Mouse (Mus musculus): Measurements from ENCODE around the gene Atn1. TPM values are rescaled to one million over a fixed set of nuclear protein-coding genes. Genes with fewer than 3 reads are reported as not detected.
A peak's percentile ranks its signal among the peaks of the same experiment; 100 is the strongest.

The Atn1 gene
- polyA plus RNA-seq, 1 experiment from 2014 or later, result 21.0 TPM

DNA sequence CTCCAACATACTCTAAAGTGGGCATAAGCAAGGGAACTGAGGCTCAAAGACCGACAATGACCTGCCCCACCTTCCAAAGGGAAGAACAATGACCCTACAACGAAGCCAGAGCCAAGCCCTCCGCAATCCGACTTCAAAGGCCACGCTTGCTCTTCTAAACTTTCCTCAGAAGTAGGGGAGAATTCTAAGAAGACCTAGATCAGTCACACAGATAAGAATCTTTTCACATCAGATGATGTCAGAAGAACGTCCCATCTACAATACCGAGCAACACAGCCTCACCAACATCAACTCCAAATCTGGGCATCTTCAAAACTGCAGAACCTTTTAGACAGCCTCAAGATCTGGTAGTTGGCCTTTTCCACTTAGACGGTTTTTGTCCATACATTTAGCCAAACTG is 5.9 kb downstream of the Atn1 start:
- H3K4me1 ChIP-seq, result peaks cover 34% of the 10 kb centered on the region
- H3K36me3 ChIP-seq, result peaks cover 39% of the 10 kb centered on the region
- no peaks in the 10 kb centered on the region for H3K27me3 ChIP-seq
- no peak overlapping the region for H3K9ac ChIP-seq
- no peaks in the 10 kb centered on the region for H3K9me3 ChIP-seq (replicated peaks)
- WGBS, result 83% methylated on average over 8 of the region's 8 CpGs
- no peak overlapping the region for H3K4me3 ChIP-seq (replicated peaks)
- no peak overlapping the region for H3K27ac ChIP-seq (replicated peaks)
- ATAC-seq (ENCODE audit: insufficient number of reproducible peaks, low FRiP score, low TSS enrichment, low read depth), result no peak
- H3K4me2 ChIP-seq (replicated peaks), result no peak overlapping the region

DNA sequence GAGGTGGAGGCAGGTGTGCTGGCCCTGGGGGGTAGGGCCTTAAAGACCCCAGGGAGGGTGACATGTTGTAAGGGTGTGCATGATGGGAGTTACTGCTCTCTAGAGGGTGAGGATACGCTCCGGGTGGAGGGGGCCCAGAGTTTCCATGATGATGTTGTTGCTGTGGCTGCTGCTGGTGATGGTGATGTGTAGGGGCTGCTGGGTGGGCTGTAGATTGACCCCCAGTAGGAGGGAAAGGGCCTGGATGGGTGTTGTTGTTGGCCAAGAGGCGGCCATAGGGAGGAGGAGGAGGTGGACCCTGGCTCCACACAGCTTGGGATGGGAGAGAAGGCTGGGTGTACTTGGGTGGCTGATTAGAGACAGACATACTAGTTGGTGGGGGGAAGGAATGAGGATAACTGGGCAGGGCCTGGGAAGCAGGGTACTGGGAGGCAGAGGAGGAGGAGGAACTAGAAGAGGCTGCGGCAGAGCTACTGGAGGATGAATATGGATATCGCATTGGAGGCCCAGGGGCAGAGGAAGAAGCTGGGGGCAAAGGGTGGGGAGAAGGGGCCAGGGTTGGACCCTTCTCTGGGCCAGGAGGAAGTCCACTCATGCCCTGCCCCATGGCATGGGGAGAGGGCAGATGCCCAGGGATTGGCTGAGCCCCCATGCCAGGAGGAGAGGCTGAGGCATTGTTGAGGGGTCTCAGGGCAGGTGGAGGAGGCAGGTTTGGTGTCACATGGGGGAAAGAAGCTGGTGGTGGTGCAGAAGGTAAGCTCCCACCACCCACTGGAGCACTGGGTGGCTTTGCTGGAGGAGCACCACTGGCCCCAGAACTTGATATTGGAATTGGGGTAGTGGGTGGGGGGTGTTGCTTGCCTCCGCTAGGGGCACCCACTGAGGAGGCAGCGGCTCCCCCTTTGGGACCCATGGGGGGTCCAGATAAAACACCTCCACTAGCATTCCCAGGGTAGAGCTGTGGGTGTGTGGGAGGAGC is 9.4 kb downstream of the Atn1 start:
- peaks cover 29% of the 10 kb centered on the region for H3K4me1 ChIP-seq
- no peaks in the 10 kb centered on the region for H3K27me3 ChIP-seq
- 0 out of 2 replicates have a peak overlapping the region, but pooled peaks have one; percentile 56 for H3K9ac ChIP-seq
- H3K36me3 ChIP-seq, result peaks cover 64% of the 10 kb centered on the region
- no peaks in the 10 kb centered on the region for H3K9me3 ChIP-seq (replicated peaks)
- peak overlapping the region; percentile 96 for H3K4me2 ChIP-seq (replicated peaks)
- H3K4me3 ChIP-seq (replicated peaks), result peak overlapping the region; percentile 51
- peak overlapping the region; percentile 86; the same call in 1 of the 2 replicates for H3K27ac ChIP-seq (replicated peaks)
- 82% methylated on average over 7 of the region's 7 CpGs for WGBS
- ATAC-seq (ENCODE audit: insufficient number of reproducible peaks, low FRiP score, low TSS enrichment, low read depth), result peak; percentile 24

DNA sequence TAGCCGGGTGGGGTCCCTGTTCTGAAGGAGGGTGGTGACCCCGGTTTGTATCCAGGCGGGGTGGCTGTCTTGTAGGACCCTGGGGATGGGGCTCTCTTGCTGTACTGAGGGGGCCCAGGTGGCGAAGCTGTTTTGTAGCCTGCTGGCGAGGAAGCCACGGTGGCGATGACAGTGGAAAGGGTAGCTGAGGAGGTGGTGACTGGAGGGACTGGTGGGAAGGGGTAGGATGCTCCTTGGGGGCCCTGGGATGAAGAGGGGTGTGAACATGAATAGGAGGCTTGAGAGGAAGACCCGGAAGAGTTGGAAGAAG is 10.1 kb downstream of the Atn1 start:
- peak overlapping the region; percentile 51 for H3K4me3 ChIP-seq (replicated peaks)
- H3K36me3 ChIP-seq, result peaks cover 64% of the 10 kb centered on the region
- H3K27me3 ChIP-seq, result no peaks in the 10 kb centered on the region
- H3K4me2 ChIP-seq (replicated peaks), result peak overlapping the region; percentile 96
- H3K9me3 ChIP-seq (replicated peaks), result no peaks in the 10 kb centered on the region
- peak overlapping the region; percentile 86 for H3K27ac ChIP-seq (replicated peaks)
- 15% methylated on average over 8 of the region's 8 CpGs for WGBS
- H3K9ac ChIP-seq, result peak overlapping the region; percentile 56
- ATAC-seq (ENCODE audit: insufficient number of reproducible peaks, low FRiP score, low TSS enrichment, low read depth), result peak; percentile 3
- peaks cover 34% of the 10 kb centered on the region for H3K4me1 ChIP-seq

DNA sequence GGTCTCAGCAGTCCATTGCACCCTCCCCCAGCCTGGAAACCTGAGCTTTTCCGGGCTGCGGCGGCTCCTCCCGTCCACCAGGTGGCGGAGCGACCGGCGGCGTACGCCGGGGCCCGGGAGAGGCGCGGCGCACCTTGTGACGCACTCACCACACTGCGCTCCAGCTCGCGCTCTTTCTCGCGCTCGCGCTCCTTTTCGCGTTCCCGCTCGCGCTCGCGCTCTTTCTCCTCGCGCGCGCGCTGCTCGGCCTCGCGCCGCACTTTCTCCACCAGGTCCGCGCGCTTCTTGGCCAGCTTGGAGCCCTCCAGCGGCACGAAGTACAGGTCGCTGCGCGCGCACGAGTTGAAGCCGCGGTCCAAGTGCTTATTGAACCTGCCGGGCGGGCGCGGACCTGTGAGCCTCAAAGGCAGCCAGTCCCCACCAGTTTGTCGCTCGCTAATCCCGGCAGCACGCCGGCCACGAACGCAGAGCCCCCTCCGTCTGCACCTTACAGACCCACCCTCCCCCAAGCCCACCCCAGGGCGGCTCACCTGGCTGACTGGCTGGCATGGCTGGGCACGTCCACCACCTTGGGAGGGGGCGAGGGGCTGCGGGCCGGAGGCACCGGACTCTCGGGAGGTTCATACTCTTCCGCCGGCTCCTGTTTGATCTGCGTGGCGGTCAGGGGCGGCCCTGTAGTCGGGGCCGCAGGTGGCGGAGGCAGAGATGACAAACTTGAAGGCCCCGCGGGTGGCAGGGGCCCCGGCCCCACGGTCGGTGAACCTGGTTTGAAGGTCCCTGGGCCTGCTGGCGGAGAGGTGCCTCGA is 10.6 kb downstream of the Atn1 start:
- peak overlapping the region; percentile 56 for H3K9ac ChIP-seq
- ATAC-seq (ENCODE audit: insufficient number of reproducible peaks, low FRiP score, low TSS enrichment, low read depth), result peak; percentile 83
- no peaks in the 10 kb centered on the region for H3K27me3 ChIP-seq
- H3K27ac ChIP-seq (replicated peaks), result peak overlapping the region; percentile 86
- H3K4me1 ChIP-seq, result peaks cover 34% of the 10 kb centered on the region
- no peaks in the 10 kb centered on the region for H3K9me3 ChIP-seq (replicated peaks)
- H3K36me3 ChIP-seq, result peaks cover 64% of the 10 kb centered on the region
- peak overlapping the region; percentile 51 for H3K4me3 ChIP-seq (replicated peaks)
- peak overlapping the region; percentile 96 for H3K4me2 ChIP-seq (replicated peaks)
- under 1% methylated on average over 85 of the region's 85 CpGs for WGBS

DNA sequence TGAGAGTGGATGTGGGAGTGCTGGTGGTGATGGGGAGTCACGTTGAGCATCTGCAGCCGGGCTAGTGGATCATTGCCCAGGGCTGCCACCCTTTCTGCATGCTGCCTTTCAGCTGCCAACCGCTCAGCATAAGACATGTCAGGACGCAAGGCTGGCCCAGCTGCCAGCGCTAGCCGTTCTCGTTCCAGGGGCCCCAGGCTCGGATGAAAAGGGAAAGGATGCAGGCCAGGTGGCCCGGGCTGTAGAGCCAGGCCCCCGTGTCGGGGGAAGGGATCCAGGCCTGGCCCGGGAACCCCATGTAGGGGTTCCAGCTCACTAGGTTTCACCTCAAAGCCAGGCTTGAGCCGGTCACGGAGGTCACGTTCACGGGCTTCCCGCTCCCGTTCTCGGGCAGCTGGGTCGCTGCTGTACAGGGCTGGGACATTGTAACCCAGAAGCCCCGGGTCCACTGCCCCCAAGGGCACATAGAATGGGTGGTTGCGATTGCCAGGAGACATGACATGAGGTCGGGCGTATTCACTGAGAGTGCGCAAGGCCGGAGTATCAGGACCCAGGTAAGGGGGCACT is 11.5 kb downstream of the Atn1 start:
- Histone ChIP-seq H3K9ac (no peak overlapping the region), H3K4me2 (replicated peaks) (peak overlapping the region; percentile 96), H3K27ac (replicated peaks) (peak overlapping the region; percentile 86; the same call in 1 of the 2 replicates), H3K27me3 (no peaks in the 10 kb centered on the region), H3K4me3 (replicated peaks) (peak overlapping the region; percentile 51), H3K9me3 (replicated peaks) (no peaks in the 10 kb centered on the region), H3K36me3 (peaks cover 61% of the 10 kb centered on the region), H3K4me1 (peaks cover 39% of the 10 kb centered on the region)
- WGBS, result 64% methylated on average over 26 of the region's 26 CpGs
- ATAC-seq (ENCODE audit: insufficient number of reproducible peaks, low FRiP score, low TSS enrichment, low read depth), result no peak

DNA sequence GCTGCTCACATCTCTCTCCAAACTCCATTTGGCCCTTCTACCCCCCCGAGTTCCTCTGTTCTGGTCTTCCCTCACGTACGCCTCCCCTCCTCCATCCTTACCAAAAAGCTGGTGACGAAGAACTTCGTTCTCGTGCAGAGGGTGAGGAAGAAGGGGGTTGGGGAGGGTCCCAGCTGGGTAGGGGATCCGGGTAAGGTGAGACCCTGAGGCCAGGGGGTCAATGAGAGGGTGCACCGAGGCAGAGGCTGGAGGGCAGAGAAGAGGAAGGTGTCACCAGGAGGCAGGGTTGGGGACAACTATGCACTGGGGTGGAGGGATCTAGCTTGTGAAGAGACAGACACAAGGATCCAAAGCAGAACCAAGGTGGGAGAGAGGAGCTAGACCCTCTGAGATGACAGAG is 12.7 kb downstream of the Atn1 start:
- ATAC-seq (ENCODE audit: insufficient number of reproducible peaks, low FRiP score, low TSS enrichment, low read depth), result no peak
- Histone ChIP-seq H3K4me1 (peaks cover 50% of the 10 kb centered on the region), H3K9ac (no peak overlapping the region), H3K27me3 (no peaks in the 10 kb centered on the region), H3K4me3 (replicated peaks) (no peak overlapping the region), H3K9me3 (replicated peaks) (no peaks in the 10 kb centered on the region), H3K36me3 (peaks cover 54% of the 10 kb centered on the region), H3K4me2 (replicated peaks) (no peak overlapping the region), H3K27ac (replicated peaks) (no peak overlapping the region)
- 79% methylated on average over 8 of the region's 8 CpGs for WGBS

DNA sequence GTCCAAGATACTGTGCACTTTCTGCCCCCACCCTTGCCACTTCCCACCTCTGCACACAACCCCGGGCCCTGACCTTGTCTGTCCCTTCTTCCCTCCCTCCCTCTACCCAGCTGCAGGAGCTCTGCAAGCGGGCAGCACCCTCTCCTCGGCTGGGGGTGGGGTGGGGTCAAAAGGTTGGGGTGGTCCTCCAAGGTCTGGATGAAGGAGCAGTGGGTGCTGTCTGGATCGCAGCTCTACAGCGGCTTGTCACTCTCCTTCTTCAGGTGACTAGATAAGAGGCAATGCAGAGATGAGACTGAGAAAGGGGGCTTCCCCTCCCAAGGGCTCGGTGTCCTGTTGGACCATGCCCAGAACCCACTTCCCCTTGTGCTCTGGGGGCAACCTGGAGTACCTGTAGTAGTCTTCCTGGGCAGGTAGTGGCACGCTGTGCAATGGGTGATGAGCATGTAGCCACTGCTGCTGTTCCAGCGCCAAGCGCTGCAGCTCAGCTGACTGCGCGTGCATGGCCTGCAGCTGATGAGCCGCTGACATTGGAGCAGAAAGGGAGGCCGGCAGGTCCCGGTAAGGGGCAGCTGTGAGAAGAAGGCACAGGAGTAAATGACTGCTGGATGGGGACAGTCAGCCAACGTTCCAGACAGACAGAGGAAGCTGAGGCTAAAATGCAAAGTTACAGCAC is 13.3 kb downstream of the Atn1 start:
- H3K4me3 ChIP-seq (replicated peaks), result no peak overlapping the region
- H3K9ac ChIP-seq, result no peak overlapping the region
- peaks cover 47% of the 10 kb centered on the region for H3K36me3 ChIP-seq
- no peak overlapping the region for H3K27ac ChIP-seq (replicated peaks)
- no peak for ATAC-seq (ENCODE audit: insufficient number of reproducible peaks, low FRiP score, low TSS enrichment, low read depth)
- no peaks in the 10 kb centered on the region for H3K27me3 ChIP-seq
- H3K4me1 ChIP-seq, result peaks cover 56% of the 10 kb centered on the region
- H3K4me2 ChIP-seq (replicated peaks), result no peak overlapping the region
- no peaks in the 10 kb centered on the region for H3K9me3 ChIP-seq (replicated peaks)
- WGBS, result 86% methylated on average over 15 of the region's 15 CpGs

DNA sequence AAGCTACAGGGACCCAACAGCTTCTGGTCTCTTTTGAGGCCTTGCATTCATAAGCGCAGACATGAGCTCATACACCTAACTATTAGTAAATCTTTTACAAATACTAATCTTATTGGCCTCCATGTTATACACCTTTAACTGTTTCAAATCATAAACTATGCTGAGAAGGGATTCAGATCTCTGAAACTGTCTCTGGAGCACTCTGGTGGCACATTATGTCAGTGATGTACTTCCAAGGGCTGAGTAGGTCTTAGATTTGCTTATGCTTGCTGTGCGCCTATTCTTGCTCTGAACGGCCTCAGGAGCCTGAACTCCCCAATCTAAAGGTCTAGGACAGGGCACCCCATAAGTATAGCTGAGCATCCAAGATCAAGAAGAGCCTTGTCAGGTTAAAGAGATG is 14.5 kb downstream of the Atn1 start:
- H3K4me1 ChIP-seq, result peaks cover 53% of the 10 kb centered on the region
- H3K9ac ChIP-seq, result 0 out of 2 replicates have a peak overlapping the region, but pooled peaks have one; percentile 83
- H3K9me3 ChIP-seq (replicated peaks), result no peaks in the 10 kb centered on the region
- no peaks in the 10 kb centered on the region for H3K27me3 ChIP-seq
- peaks cover 36% of the 10 kb centered on the region for H3K36me3 ChIP-seq
- WGBS, result 69% methylated on average over 3 of the region's 3 CpGs
- peak overlapping the region; percentile 68 for H3K4me2 ChIP-seq (replicated peaks)
- H3K4me3 ChIP-seq (replicated peaks), result peak overlapping the region; percentile 68
- peak overlapping the region; percentile 99 for H3K27ac ChIP-seq (replicated peaks)
- ATAC-seq (ENCODE audit: insufficient number of reproducible peaks, low FRiP score, low TSS enrichment, low read depth), result no peak

DNA sequence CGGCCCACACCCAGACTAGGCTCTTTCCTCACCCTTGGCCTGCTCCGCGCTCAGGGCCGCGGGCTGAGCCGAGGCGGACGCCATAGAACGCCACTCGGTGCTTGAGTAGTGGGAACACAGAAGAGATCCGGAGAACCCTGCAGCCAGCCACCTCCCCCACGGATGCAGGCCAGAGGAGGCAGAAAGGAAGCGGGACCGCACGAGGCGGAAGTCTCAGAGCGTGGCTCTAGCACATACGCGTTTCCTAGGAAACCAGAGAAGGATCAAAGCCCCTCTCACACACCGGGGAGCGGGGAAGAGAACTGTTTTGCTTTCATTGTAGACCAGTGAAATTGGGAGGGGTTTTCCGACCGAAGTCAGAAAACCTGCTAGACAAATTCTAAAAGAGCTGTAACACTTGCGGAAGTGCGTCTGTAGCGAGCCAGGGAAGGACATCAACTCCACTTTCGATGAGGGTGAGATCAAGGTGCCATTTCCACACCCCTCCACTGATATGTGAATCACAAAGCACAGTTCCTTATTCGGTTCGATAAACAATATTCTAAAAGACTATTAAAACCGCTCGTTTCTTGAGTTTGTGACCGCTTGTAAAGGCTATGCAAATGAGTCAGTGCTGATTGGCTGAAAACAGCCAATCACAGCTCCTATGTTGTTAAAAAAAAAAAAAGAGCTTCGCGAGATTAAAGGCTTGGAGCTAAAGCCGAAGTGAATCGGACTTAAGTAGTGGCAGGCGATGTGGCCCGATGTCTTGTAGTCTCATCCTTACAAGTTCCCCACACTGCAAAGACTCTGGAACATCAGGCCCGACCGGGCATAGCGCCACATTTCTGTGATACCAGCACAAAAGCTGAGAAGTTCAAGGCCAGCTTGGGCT is 15.2 kb downstream of the Atn1 start, which contains the start of gene Grcc10:
Grcc10 (minus strand) TSS at position 487 of the 874 bp plus-strand sequence.
- peak within 1 kb of the TSS; percentile 83 for H3K9ac ChIP-seq
- H3K4me1 ChIP-seq, result peaks cover 46% of the 10 kb centered on the region
- peak; percentile 84 for ATAC-seq (ENCODE audit: insufficient number of reproducible peaks, low FRiP score, low TSS enrichment, low read depth)
- H3K36me3 ChIP-seq, result peaks cover 30% of the 10 kb centered on the region
- peak within 1 kb of the TSS; percentile 68 for H3K4me3 ChIP-seq (replicated peaks)
- WGBS, result under 1% methylated on average over 41 of the region's 41 CpGs
- H3K27me3 ChIP-seq, result no peaks in the 10 kb centered on the region
- H3K27ac ChIP-seq (replicated peaks), result peak within 1 kb of the TSS; percentile 99
- no peaks in the 10 kb centered on the region for H3K9me3 ChIP-seq (replicated peaks)
- peak within 1 kb of the TSS; percentile 68 for H3K4me2 ChIP-seq (replicated peaks)

All from embryonic facial prominence, embryonic 15.5 days (tissue).